Mouse (Mus musculus): ENCODE results near the gene Prr7. TPM values are rescaled to one million over a fixed set of nuclear protein-coding genes. Genes with fewer than 3 reads are reported as not detected.
"Not testable (repeated sequence)": the region's sequence is repeated elsewhere in the genome, so short reads cannot be mapped to it uniquely, and the experiment has no call there.

The Prr7 gene
- polyA plus RNA-seq, 1 experiment from 2014 or later = 1.1 TPM

- H3K36me3 ChIP-seq; H3K4me1 ChIP-seq; H3K27ac ChIP-seq; ATAC-seq (ENCODE audit: low FRiP score); H3K4me2 ChIP-seq (replicated peaks); H3K27me3 ChIP-seq; H3K4me3 ChIP-seq; H3K9ac ChIP-seq: not testable (repeated sequence)
- H3K9me3 ChIP-seq (replicated peaks) = peaks cover 11% of the 10 kb centered on the region
- WGBS = 86% methylated on average over 15 of the region's 15 CpGs
Measured at GRCm38 (mm10) chr13:55437111-55437629, 26.9 kb upstream of the Prr7 start.

GRCm38 (mm10) chr13:55443799-55444285 is 20.2 kb upstream of the Prr7 start:
- peak overlapping the region; percentile 73; the same call in 1 of the 2 replicates for H3K9ac ChIP-seq

DNA sequence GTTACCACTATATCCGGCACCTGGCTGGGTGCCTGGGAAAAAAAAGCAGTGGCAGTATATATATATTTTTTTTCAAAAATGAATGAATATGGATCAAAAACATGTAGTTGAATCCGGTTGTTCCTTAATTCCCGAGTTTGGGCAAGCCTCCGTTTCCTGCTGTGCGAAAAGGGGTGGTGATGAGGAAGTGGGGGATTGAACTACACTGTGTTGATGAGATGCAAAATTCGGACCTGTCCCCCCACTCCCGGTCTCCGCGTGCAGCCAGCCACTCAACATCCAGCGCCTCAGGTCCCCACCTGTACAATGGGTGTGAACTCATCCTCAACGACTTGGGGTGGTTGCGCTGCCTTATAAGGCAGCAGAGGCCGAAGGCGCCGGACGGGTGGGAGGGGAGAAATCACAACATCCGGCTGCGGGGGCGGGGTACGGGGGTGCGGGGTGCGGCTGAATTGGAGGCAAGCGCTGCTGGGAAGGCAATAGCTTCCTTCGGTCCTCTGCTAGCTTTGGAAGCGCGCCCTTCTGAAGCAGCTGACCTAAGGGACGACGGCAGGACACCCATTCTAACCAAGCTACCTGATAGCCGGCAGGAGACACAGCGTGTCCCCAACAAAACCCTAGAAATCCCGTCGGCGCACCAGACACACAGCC is 19.7 kb upstream of the Prr7 start:
- H3K4me3 ChIP-seq = peak overlapping the region; percentile 87
- H3K27me3 ChIP-seq = no peaks in the 10 kb centered on the region
- H3K4me1 ChIP-seq = peaks cover 30% of the 10 kb centered on the region
- peak overlapping the region; percentile 96 for H3K27ac ChIP-seq
- no peaks in the 10 kb centered on the region for H3K36me3 ChIP-seq
- peak overlapping the region; percentile 87 for H3K4me2 ChIP-seq (replicated peaks)
- peak overlapping the region; percentile 73 for H3K9ac ChIP-seq
- no peaks in the 10 kb centered on the region for H3K9me3 ChIP-seq (replicated peaks)
- 1% methylated on average over 33 of the region's 33 CpGs for WGBS
- ATAC-seq (ENCODE audit: low FRiP score) = peak; percentile 80

More at GRCm38 (mm10) chr13:55443799-55444285, 20.2 kb upstream of the Prr7 start:
- Histone ChIP-seq H3K4me1 (peaks cover 30% of the 10 kb centered on the region), H3K27me3 (no peaks in the 10 kb centered on the region), H3K36me3 (no peaks in the 10 kb centered on the region), H3K27ac (peak overlapping the region; percentile 96), H3K4me3 (peak overlapping the region; percentile 87), H3K4me2 (replicated peaks) (peak overlapping the region; percentile 87), H3K9me3 (replicated peaks) (no peaks in the 10 kb centered on the region)
- ATAC-seq (ENCODE audit: low FRiP score) = no peak
- 48% methylated on average over 9 of the region's 9 CpGs for WGBS

- Histone ChIP-seq H3K4me2 (replicated peaks) (peak within 1 kb of the TSS; percentile 87), H3K27ac (peak within 1 kb of the TSS; percentile 96)
- WGBS = under 1% methylated on average over 34 of the region's 35 CpGs
Measured at GRCm38 (mm10) chr13:55444937-55445315, 19.1 kb upstream of the Prr7 start, which contains the start of gene Grk6. TSS of gene Grk6 (plus strand) at chr13:55445072.

DNA sequence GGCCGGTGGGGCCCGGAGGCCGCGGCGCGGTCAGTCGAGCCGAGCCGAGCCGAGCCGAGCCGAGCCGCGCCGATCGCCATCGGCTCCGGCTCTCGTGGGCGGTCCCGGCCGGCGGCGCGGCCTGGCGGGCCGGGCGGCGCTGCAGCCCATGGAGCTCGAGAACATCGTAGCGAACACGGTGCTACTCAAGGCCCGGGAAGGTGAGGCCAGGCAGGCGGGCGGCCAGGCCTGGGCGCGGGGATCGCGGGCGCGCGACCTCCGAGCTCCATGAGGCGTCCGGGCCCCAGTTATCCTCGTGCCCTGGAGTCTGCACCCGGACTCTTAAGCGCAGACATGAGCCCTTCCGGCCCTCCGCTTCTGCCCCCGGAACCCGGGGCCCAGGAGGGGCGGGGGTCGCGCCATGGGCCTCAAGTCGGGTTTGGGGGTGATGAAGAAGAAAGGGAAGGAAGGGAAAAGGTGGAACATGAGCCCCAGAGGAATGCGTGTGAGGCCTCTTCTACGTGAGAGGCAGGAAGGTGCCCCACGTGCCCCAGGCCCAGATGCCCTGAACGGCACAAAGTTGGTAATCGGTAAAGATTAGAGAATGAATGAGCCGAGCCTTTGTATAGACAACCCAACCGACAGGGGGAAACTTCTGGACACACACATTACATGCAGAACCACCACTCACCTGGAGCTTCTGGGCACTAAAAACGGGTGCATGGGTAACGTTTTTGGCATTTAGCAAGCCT is 18.5 kb upstream of the Prr7 start:
- peak overlapping the region; percentile 96 for H3K27ac ChIP-seq
- no peaks in the 10 kb centered on the region for H3K27me3 ChIP-seq
- H3K4me1 ChIP-seq = peaks cover 30% of the 10 kb centered on the region
- peak overlapping the region; percentile 87 for H3K4me2 ChIP-seq (replicated peaks)
- H3K9ac ChIP-seq = peak overlapping the region; percentile 95
- under 1% methylated on average over 65 of the region's 66 CpGs for WGBS
- ATAC-seq (ENCODE audit: low FRiP score) = peak; percentile 34
- H3K9me3 ChIP-seq (replicated peaks) = no peaks in the 10 kb centered on the region
- H3K4me3 ChIP-seq = peak overlapping the region; percentile 87
- peaks cover 7% of the 10 kb centered on the region for H3K36me3 ChIP-seq

More at GRCm38 (mm10) chr13:55444937-55445315, 19.1 kb upstream of the Prr7 start, which contains the start of gene Grk6:
- peak; percentile 97 for ATAC-seq (ENCODE audit: low FRiP score)
- peaks cover 30% of the 10 kb centered on the region for H3K4me1 ChIP-seq
- peak within 1 kb of the TSS; percentile 87 for H3K4me3 ChIP-seq
- peaks cover 1% of the 10 kb centered on the region for H3K36me3 ChIP-seq
- H3K9me3 ChIP-seq (replicated peaks) = no peaks in the 10 kb centered on the region
- H3K9ac ChIP-seq = peak within 1 kb of the TSS; percentile 95
- H3K27me3 ChIP-seq = no peaks in the 10 kb centered on the region

GRCm38 (mm10) chr13:55446483-55447105 is 17.5 kb upstream of the Prr7 start:
- peak overlapping the region; percentile 87 for H3K4me3 ChIP-seq
- H3K9ac ChIP-seq = peak overlapping the region; percentile 95
- 86% methylated on average over 6 of the region's 6 CpGs for WGBS
- peaks cover 30% of the 10 kb centered on the region for H3K4me1 ChIP-seq
- peaks cover 18% of the 10 kb centered on the region for H3K36me3 ChIP-seq
- no peaks in the 10 kb centered on the region for H3K27me3 ChIP-seq
- ATAC-seq (ENCODE audit: low FRiP score) = no peak
- H3K9me3 ChIP-seq (replicated peaks) = no peaks in the 10 kb centered on the region
- H3K4me2 ChIP-seq (replicated peaks) = peak overlapping the region; percentile 87
- H3K27ac ChIP-seq = no peak overlapping the region

DNA sequence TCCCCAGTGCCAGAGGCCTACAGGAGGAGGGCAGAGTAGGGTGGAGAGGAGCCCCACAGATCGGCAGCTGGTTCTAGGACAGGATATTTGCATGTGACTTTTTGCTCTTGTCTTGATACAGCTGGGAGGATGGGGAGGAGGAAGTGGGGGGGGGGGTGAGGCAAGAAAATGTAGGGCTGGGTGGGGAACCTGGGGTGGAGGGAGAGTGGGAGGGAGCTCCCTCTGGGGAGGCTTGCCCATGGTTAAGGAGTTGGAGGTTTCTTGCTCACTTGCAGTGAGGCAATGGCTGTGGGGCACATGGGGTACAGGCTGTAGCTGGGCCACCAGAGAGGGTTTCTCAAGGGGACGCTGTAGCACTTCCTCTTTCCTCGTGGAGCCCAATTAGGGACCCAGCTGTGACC is 16.5 kb upstream of the Prr7 start:
- no peaks in the 10 kb centered on the region for H3K27me3 ChIP-seq
- no peak overlapping the region for H3K4me3 ChIP-seq
- 0 out of 2 replicates have a peak overlapping the region, but pooled peaks have one; percentile 87 for H3K4me2 ChIP-seq (replicated peaks)
- 57% methylated on average over 3 of the region's 3 CpGs for WGBS
- peaks cover 27% of the 10 kb centered on the region for H3K36me3 ChIP-seq
- H3K4me1 ChIP-seq = peaks cover 30% of the 10 kb centered on the region
- no peak overlapping the region for H3K27ac ChIP-seq
- H3K9ac ChIP-seq = peak overlapping the region; percentile 35
- ATAC-seq (ENCODE audit: low FRiP score) = no peak
- H3K9me3 ChIP-seq (replicated peaks) = no peaks in the 10 kb centered on the region

- Histone ChIP-seq H3K4me1 (peaks cover 30% of the 10 kb centered on the region), H3K36me3 (peaks cover 33% of the 10 kb centered on the region), H3K4me2 (replicated peaks) (no peak overlapping the region), H3K9me3 (replicated peaks) (no peaks in the 10 kb centered on the region), H3K27ac (no peak overlapping the region), H3K4me3 (no peak overlapping the region), H3K27me3 (no peaks in the 10 kb centered on the region), H3K9ac (0 out of 2 replicates have a peak overlapping the region, but pooled peaks have one; percentile 35)
- no peak for ATAC-seq (ENCODE audit: low FRiP score)
- WGBS = 95% methylated on average over 5 of the region's 5 CpGs
Measured at GRCm38 (mm10) chr13:55448131-55448530, 15.9 kb upstream of the Prr7 start.

DNA sequence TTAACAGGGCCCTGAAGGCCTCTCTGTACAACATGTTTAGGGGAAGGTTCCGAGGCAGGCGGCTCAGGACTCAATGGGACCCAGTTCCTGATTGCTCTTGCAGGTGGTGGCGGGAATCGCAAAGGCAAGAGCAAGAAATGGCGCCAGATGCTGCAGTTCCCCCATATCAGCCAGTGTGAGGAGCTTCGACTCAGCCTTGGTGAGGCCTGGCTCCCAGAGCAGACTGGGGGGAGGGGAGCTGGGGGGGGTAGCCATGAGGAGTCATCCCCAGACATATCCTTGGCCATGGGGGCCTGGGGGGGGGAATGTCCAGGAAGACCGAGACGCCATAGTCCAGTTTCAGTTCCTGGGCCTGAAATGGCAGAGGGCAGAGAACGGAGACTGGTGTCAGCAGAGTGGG is 14.9 kb upstream of the Prr7 start:
- ATAC-seq (ENCODE audit: low FRiP score) = no peak
- Histone ChIP-seq H3K36me3 (peaks cover 42% of the 10 kb centered on the region), H3K4me1 (peaks cover 25% of the 10 kb centered on the region), H3K9ac (no peak overlapping the region), H3K9me3 (replicated peaks) (no peaks in the 10 kb centered on the region), H3K4me2 (replicated peaks) (no peak overlapping the region), H3K4me3 (no peak overlapping the region), H3K27ac (no peak overlapping the region), H3K27me3 (no peaks in the 10 kb centered on the region)
- WGBS = 98% methylated on average over 9 of the region's 9 CpGs

DNA sequence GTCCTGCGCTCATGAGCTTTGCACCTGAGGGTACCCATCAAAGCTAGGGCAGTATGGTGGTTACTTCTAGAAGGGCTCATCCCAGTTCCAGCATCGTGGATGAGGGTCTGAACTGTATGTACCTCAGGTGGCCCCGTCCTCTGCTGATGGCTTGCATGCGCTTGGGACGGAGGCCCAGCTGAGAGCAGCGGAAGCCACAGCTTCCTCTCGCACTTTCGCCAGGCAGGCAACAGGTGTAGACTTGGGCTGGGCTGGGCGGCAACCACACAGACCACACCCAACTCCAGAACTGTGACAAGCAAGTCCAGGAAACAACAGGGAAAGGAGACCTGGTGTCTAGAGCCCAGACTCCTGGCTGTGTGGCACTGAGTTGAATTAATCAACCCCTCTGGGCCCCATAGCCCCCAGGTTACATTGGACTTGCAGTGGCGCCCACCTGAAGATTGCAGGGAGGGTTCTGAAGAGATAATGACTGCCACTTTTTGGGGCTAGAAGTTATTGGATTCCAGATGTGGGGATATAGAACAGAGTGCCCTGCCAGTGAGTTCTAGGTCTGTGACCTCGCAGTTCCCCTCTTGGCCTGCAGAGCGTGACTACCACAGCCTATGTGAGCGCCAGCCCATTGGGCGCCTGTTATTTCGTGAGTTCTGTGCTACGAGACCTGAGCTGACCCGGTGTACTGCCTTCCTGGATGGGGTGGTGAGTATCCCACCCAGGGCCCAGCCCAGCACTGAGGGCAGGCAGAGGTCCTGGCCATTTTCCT is 14.2 kb upstream of the Prr7 start:
- Histone ChIP-seq H3K4me1 (peaks cover 24% of the 10 kb centered on the region), H3K9me3 (replicated peaks) (no peaks in the 10 kb centered on the region), H3K9ac (no peak overlapping the region), H3K27ac (no peak overlapping the region), H3K36me3 (peaks cover 49% of the 10 kb centered on the region), H3K4me2 (replicated peaks) (no peak overlapping the region), H3K27me3 (no peaks in the 10 kb centered on the region), H3K4me3 (no peak overlapping the region)
- ATAC-seq (ENCODE audit: low FRiP score) = no peak
- 91% methylated on average over 17 of the region's 17 CpGs for WGBS

DNA sequence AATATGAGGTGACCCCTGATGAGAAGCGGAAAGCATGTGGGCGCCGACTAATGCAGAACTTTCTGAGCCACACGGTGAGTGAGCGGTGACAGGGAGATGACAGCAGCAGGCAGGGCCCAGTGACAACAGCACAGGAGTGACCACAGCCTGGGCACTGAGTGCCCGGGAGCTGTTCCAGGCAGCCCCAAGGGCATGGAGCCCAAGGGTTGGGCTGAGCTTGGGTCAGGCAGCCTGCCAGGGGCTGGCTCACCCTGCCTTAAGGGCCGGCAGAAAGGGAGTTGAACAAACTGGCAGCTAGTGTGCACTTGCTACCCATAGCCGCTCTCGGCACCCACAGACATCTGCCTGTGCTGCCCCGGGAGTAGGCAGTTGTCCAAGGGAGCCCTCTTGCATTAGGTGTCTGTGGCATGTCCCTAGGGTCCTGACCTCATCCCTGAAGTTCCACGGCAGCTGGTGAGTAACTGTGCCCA is 13.5 kb upstream of the Prr7 start:
- Histone ChIP-seq H3K36me3 (peaks cover 56% of the 10 kb centered on the region), H3K27ac (no peak overlapping the region), H3K27me3 (no peaks in the 10 kb centered on the region), H3K9me3 (replicated peaks) (no peaks in the 10 kb centered on the region), H3K4me1 (peaks cover 24% of the 10 kb centered on the region), H3K4me2 (replicated peaks) (no peak overlapping the region), H3K4me3 (no peak overlapping the region), H3K9ac (no peak overlapping the region)
- 91% methylated on average over 11 of the region's 11 CpGs for WGBS
- no peak for ATAC-seq (ENCODE audit: low FRiP score)
